In genomic region chr11:59964818-59965217, GRCm38 (mm10) we compare ENCODE assay signal across 8 mouse cellular contexts. TPM values are rescaled to one million over a fixed set of nuclear protein-coding genes. Genes with fewer than 3 reads are reported as not detected.
DNase-seq lines count a peak whose midpoint lies in the region; ATAC-seq and TF ChIP-seq lines count a peak whose summit lies in the region.

Rasd1 (minus strand) TSS chr11:59964944.

- H3K4me1 ChIP-seq in hindbrain, embryonic 16.5 days (ENCODE audit: control insufficient read depth, insufficient read depth, low read depth, low read length), result peaks cover 22% of the 10 kb centered on the region

- peak; percentile 51 for ATAC-seq in hindbrain, embryonic 16.5 days
- ATAC-seq in megakaryocyte-erythroid progenitor cell, adult 5-6 weeks (replicated peaks; ENCODE audit: low FRiP score, low TSS enrichment, poor library complexity, severe bottlenecking), result peak; percentile 85

- no peak for TF ChIP-seq CTCF in gastrocnemius, adult 2 months (IDR thresholded peaks at IDR 0.05)

- peaks cover 7% of the 10 kb centered on the region for H3K27me3 ChIP-seq in hindbrain, embryonic 16.5 days (replicated peaks; ENCODE audit: control insufficient read depth, insufficient read depth, low read length)

- peaks cover 7% of the 10 kb centered on the region; the same call in 1 of the 2 replicates for H3K36me3 ChIP-seq in hindbrain, embryonic 16.5 days (ENCODE audit: control insufficient read depth, insufficient read depth, low read length)

- H3K27ac ChIP-seq in gastrocnemius, adult 2 months, result peak within 1 kb of the TSS; percentile 90
- 0 out of 2 replicates have a peak within 1 kb of the TSS, but pooled peaks have one; percentile 34 for H3K27ac ChIP-seq in hindbrain, embryonic 16.5 days (ENCODE audit: low read depth, low read length)

- peak within 1 kb of the TSS; percentile 55 for H3K9ac ChIP-seq in hindbrain, embryonic 16.5 days (ENCODE audit: low read depth, low read length)

- H3K4me2 ChIP-seq in hindbrain, embryonic 16.5 days (ENCODE audit: low read length), result peak within 1 kb of the TSS; percentile 83

- peak within 1 kb of the TSS; percentile 80 for H3K4me3 ChIP-seq in gastrocnemius, adult 2 months
- H3K4me3 ChIP-seq in hindbrain, embryonic 16.5 days (ENCODE audit: low read length), result peak within 1 kb of the TSS; percentile 41

- under 1% methylated on average over 26 of the region's 28 CpGs for WGBS in hindbrain, embryonic 16.5 days

- intact Hi-C loops in gastrocnemius, adult 2 months (cut with DNase I), result loop anchor here (1.0 to 2.0 kb wide), 3 partner anchors 62 to 111 kb away; no protein-coding TSS in a partner anchor
- intact Hi-C loops in left cerebral cortex, postnatal 25 days (cut with DNase I), result loop anchor here (1.0 to 5.0 kb wide), 3 partner anchors 62 to 112 kb away; no protein-coding TSS in a partner anchor

- DNase-seq in ZHBTc4 (ENCODE audit: low read depth, low spot score), result peak; percentile 90
- DNase-seq in cerebellum, postnatal 36 days, result peak; percentile 80 to 88
- peak; percentile 90 for DNase-seq in gastrocnemius, adult 2 months
- peak; percentile 59 to 77 for DNase-seq in left cerebral cortex, postnatal 25 days (ENCODE audit: low spot score in 2 of 2)
- peak; percentile 58 to 64 for DNase-seq in right cerebral cortex, postnatal 36 days (ENCODE audit: low spot score in 2 of 2)
- peak; percentile 83 for DNase-seq in urinary bladder, postnatal 4 days (ENCODE audit: low spot score in 2 of 2)

- no peaks in the 10 kb centered on the region for H3K9me3 ChIP-seq in hindbrain, embryonic 16.5 days (ENCODE audit: control insufficient read depth, low read length)

RNA-seq across cellular contexts. Expression of gene Rasd1, which starts in this region (rescaled TPM):
- 1 to 10 TPM in 1 of 2 experiments, under 1 TPM in 1; 0.74 to 6.3 TPM for total RNA-seq in gastrocnemius, adult 2 months (2021)
- polyA plus RNA-seq in hindbrain, embryonic 16.5 days (2015; fragmentation: Nextera tagmentation; extraction: Ambion mirVana), result 1.4 TPM in 2 replicates
- total RNA-seq in left cerebral cortex, postnatal 25 days (2021), result 10 to 100 TPM in 1 of 2 experiments, 1 to 10 TPM in 1; 9.3 to 12.1 TPM
- 0.89 TPM in 1 of 2 replicates, not detected in the other for total RNA-seq in megakaryocyte-erythroid progenitor cell, adult 5-6 weeks (2014; fragmentation: Nextera tagmentation)
- 2.6 TPM in 1 of 2 replicates, not detected in the other for total RNA-seq in megakaryocyte-erythroid progenitor cell, adult 5-6 weeks (2017)

Comparison
In these comparisons a context has a peak if more than half of its experiments do, and no peak if none do; other contexts are left out.
1. Peak in every context shown above with its lines: DNase-seq, ATAC-seq, H3K4me3 ChIP-seq and H3K27ac ChIP-seq.